Mouse (Mus musculus) limb, embryonic 15.5 days (tissue): ENCODE measurements around the gene Gm20388. TPM values are rescaled to one million over a fixed set of nuclear protein-coding genes. Genes with fewer than 3 reads are reported as not detected.

Source experiments
- ATAC-seq: fragments of 200-750 bp; cut with Nextera tagmentation; 2 replicates; pipeline ENCODE4 v1.8.0; 2017; ENCODE audit warnings: low read depth, moderate TSS enrichment; ENCODE audit not compliant: insufficient number of reproducible peaks, low FRiP score, low TSS enrichment
- H3K27ac ChIP-seq: fragments of 300-500 bp; sonication (generic); 2 replicates; pipeline ENCODE4 v1.5.1; 2015; ENCODE audit warnings: moderate library complexity, mild to moderate bottlenecking, inconsistent platforms
- H3K27me3 ChIP-seq: fragments of 300-500 bp; sonication (generic); 2 replicates; pipeline ENCODE4 v1.6.1; 2015; ENCODE audit warnings: inconsistent platforms
- H3K36me3 ChIP-seq: fragments of 300-500 bp; sonication (generic); 2 replicates; pipeline ENCODE4 v1.6.1; 2015; ENCODE audit warnings: inconsistent platforms
- H3K4me1 ChIP-seq: fragments of 300-500 bp; sonication (generic); 2 replicates; pipeline ENCODE4 v1.6.1; 2015; ENCODE audit warnings: inconsistent platforms
- H3K4me2 ChIP-seq: fragments of 300-500 bp; sonication (generic); 2 replicates; pipeline ENCODE4 v1.6.1; 2015; ENCODE audit warnings: mild to moderate bottlenecking, inconsistent platforms
- H3K4me3 ChIP-seq: fragments of 300-500 bp; sonication (generic); 2 replicates; pipeline ENCODE4 v1.5.1; 2015; ENCODE audit warnings: mild to moderate bottlenecking, inconsistent platforms
- H3K9ac ChIP-seq: fragments of 300-500 bp; sonication (generic); 2 replicates; pipeline ENCODE4 v1.6.1; 2015; ENCODE audit warnings: inconsistent platforms
- H3K9me3 ChIP-seq: fragments of 300-500 bp; sonication (generic); 2 replicates; pipeline ENCODE4 v1.6.1; 2016; ENCODE audit warnings: inconsistent platforms
- WGBS: fragments of 180-500 bp; shearing (Covaris S2); methylation state at CpG from one replicate; pipeline ENCODE4 v1.1.7; 2015; 5-methylcytosine and 5-hydroxymethylcytosine counted together
- polyA plus RNA-seq: library from polyadenylated mRNA; unstranded; fragments of >200 nt; fragmentation: Nextera tagmentation; extraction: Ambion mirVana; gene quantifications from 2 replicates; pipeline ENCODE4 v1.2.1, GENCODE M21; 2015

Gm20388 gene
- polyA plus RNA-seq, 1 experiment from 2014 or later, result 4.9 TPM

DNA sequence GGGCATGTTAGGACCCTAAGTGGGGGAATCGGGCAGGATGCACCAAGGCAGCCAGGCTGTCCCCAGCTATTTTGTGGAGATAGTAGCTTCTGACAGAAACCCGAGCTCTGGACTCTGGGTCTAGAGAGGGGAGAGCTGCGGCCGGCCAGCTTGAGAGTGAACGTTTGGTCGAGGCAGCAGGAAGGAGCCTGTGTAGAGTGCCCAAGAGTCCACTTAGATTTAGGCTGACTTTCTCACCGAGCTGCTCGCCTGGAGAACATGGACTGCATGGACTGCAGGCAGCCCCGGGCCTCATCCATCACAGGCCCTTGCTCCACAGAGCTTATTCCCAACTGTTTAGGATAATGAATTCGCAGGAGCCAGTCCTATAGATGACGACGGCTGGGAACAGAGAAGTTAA lies 639.8 kb downstream of the Gm20388 start:
- Histone ChIP-seq H3K9ac (no peak overlapping the region), H3K4me1 (peaks cover 62% of the 10 kb centered on the region), H3K4me2 (no peak overlapping the region), H3K27me3 (no peaks in the 10 kb centered on the region), H3K9me3 (no peaks in the 10 kb centered on the region), H3K4me3 (no peak overlapping the region), H3K27ac (no peak overlapping the region), H3K36me3 (peaks cover 4% of the 10 kb centered on the region)
- no peak for ATAC-seq
- 30% methylated on average over 12 of the region's 12 CpGs for WGBS

DNA sequence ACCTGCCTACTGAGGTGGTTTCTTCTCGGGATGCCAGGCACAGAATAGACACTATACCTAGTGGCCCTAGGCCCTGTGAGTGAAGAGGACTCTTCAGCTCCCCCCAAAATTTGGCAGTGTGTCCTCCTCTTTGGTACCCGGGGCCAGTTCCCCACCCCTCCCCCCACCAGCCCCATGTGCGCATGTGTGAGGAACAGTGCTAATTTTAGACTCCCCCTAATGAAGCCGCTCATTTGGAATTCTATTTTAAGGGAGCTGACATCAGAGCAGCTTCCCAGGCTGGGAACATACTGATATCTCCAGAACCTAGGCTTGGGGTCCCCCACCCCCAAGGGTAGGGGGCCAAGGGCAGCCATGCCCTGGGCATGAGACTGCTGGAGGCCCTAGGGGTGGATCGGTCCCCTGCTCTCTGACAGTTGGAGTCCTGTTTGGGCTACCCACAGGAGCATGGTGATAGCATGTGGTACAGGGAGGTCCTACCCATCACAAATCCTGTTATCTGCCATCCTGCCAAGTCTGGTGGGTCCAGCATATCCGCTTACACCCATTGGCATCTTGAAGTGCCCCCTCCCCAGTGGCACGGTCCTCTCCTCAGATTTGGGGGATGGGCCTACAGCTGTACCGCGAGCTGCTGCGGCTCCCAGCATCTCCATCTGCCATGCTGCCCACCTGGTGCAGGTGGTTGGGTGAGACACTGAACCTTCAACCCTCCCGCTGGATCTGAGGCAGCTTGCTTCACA lies 640.5 kb downstream of the Gm20388 start:
- Histone ChIP-seq H3K4me3 (no peak overlapping the region), H3K4me1 (peaks cover 64% of the 10 kb centered on the region), H3K9ac (no peak overlapping the region), H3K9me3 (no peaks in the 10 kb centered on the region), H3K36me3 (peaks cover 4% of the 10 kb centered on the region), H3K27me3 (no peaks in the 10 kb centered on the region), H3K27ac (no peak overlapping the region), H3K4me2 (no peak overlapping the region)
- no peak for ATAC-seq
- WGBS, result 70% methylated on average over 11 of the region's 11 CpGs

DNA sequence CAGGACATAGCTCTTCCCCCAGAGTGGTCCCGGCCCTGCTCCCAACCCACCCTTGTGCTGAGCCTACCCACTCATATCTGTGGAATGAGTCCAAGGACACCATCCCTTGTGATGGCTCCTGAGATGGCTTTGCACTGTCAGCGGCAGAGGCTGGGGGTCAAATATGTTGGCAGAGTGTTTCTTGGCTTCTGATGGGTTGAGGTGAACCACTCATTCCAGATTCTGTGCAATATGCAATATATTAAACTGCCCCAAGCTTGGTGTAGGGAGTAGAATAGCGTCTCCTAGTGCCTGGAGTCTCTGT lies 641.0 kb downstream of the Gm20388 start:
- Histone ChIP-seq H3K27me3 (no peaks in the 10 kb centered on the region), H3K27ac (no peak overlapping the region), H3K9ac (no peak overlapping the region), H3K36me3 (peaks cover 4% of the 10 kb centered on the region), H3K9me3 (no peaks in the 10 kb centered on the region), H3K4me2 (no peak overlapping the region), H3K4me3 (no peak overlapping the region), H3K4me1 (peaks cover 64% of the 10 kb centered on the region)
- no peak for ATAC-seq
- 92% methylated on average over 3 of the region's 3 CpGs for WGBS

DNA sequence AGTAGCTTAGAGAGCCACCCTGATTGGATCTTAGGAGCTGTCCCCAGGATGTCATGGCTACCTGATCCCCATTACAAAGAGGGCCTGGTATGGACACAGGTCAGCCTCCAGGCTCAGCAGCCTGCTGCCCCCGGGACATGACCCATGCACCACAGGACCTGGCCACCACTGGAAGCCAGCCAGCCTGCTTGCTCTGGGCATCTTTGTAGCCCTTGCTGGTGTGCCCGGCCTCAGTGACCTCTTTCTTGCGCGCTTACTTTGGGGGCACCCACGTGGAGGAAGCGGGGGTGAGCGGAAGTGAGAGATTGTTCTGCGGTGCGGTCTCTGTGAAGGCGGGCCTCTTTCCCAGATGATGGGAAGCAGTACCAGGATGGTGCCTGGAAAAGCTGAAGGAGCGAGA lies 641.9 kb downstream of the Gm20388 start:
- WGBS, result 88% methylated on average over 11 of the region's 11 CpGs
- Histone ChIP-seq H3K4me3 (no peak overlapping the region), H3K27ac (no peak overlapping the region), H3K4me2 (no peak overlapping the region), H3K27me3 (no peaks in the 10 kb centered on the region), H3K9me3 (no peaks in the 10 kb centered on the region), H3K4me1 (peaks cover 64% of the 10 kb centered on the region), H3K36me3 (peaks cover 4% of the 10 kb centered on the region), H3K9ac (no peak overlapping the region)
- ATAC-seq, result no peak

DNA sequence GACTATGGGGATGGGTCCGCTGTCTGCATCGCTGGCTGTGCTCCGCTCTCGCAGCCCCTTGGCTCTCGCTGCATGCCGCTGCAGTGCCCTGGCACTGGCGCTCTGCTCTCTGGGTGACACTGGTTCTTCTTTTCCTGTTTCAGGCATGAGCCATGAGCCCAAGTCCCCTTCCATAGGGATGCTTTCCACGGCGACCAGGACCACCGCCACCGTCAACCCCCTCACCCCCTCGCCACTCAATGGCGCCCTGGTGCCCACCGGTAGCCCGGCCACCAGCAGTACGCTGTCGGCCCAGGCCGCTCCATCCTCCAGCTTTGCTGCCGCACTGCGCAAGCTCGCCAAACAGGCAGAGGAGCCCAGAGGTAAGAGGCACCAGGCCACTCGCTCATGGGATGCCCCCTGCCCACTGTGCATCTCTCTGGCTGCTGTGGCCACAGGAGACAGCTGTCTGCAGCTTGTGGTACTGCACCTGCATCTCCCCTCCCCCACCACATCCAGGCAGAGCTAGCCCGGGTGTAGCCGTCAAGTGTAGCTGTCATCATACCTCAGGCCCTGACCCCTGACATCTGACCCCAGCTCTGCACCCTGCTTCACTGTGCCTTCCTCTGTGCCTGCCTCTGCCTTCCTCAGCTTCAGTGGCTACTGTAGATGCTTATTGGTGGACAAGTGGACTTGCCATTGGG lies 642.9 kb downstream of the Gm20388 start:
- Histone ChIP-seq H3K9ac (no peak overlapping the region), H3K27me3 (no peaks in the 10 kb centered on the region), H3K9me3 (no peaks in the 10 kb centered on the region), H3K27ac (no peak overlapping the region), H3K36me3 (peaks cover 4% of the 10 kb centered on the region), H3K4me2 (no peak overlapping the region), H3K4me1 (peaks cover 63% of the 10 kb centered on the region), H3K4me3 (no peak overlapping the region)
- WGBS, result 90% methylated on average over 24 of the region's 24 CpGs
- ATAC-seq, result no peak

DNA sequence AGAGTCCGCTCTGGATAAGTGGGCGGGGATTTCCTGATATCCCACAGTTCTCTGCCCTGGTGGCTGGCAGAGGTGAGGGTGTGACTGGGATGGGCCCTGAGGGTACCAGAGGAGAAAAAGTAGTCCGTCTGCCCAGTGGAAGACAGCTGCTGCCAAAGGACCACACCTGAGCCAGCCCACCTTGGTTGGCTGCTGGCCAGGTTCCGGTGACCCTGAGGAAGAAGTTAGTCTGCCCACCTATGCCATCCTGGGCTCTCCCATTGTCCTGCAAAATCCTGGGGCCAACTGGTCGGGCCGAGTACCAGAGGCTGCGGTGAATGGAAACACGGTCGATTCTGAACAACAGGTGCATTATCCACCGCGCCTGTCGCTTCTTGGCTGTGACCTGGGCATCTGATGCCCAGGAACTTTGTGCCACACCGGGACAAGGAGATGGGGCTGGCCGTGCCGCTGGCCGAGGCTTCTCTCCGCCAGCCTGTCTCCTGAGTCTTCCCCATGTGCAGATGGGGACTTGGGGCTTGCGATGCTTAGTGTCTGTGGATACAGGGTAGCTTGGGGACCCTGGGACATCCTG lies 643.9 kb downstream of the Gm20388 start:
- 90% methylated on average over 18 of the region's 18 CpGs for WGBS

DNA sequence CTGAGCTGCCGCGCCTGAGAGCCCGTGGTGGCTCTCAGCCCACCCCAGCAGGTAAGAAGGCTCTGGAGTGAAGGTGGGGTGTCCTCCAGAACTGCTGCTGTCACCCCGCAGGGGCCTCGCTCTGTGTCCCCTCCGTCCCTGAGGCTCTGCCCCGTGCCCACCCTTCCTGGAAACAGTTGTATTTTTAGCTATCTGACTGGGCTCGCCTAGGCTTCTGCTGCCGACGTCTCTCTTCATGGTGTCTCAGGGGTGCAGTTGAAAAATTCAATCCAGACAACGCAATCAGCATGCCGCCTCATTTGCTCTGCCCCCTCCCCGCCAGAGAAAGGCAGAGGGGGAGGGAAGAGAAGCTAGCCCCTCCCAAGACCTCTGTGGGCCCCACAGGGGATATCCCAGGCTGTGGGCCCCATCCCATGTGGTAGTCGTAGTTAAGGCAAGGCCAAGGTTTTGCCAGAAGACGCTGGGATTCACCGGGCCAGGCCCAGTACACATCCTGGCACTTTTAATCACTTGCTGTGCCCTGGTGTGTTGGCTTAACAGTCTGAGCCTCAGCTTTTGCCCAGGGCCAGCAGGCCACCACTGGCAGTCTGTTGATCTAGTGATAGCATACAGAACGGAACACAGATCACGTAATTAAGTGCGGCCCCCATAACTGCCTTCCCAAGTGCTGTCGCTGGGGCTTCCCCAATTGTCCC lies 645.7 kb downstream of the Gm20388 start:
- ATAC-seq, result no peak
- peaks cover 4% of the 10 kb centered on the region for H3K36me3 ChIP-seq
- peak overlapping the region; percentile 58 for H3K27ac ChIP-seq
- H3K9ac ChIP-seq, result no peak overlapping the region
- no peak overlapping the region for H3K4me2 ChIP-seq
- H3K4me1 ChIP-seq, result peaks cover 55% of the 10 kb centered on the region
- H3K4me3 ChIP-seq, result no peak overlapping the region
- H3K27me3 ChIP-seq, result no peaks in the 10 kb centered on the region
- no peaks in the 10 kb centered on the region for H3K9me3 ChIP-seq
- WGBS, result 43% methylated on average over 20 of the region's 20 CpGs

More for the DNA sequence above, 643.9 kb downstream of the Gm20388 start:
- no peak overlapping the region for H3K9ac ChIP-seq
- ATAC-seq, result no peak
- peaks cover 63% of the 10 kb centered on the region for H3K4me1 ChIP-seq
- H3K9me3 ChIP-seq, result no peaks in the 10 kb centered on the region
- H3K27ac ChIP-seq, result no peak overlapping the region
- H3K27me3 ChIP-seq, result no peaks in the 10 kb centered on the region
- no peak overlapping the region for H3K4me3 ChIP-seq
- peaks cover 4% of the 10 kb centered on the region for H3K36me3 ChIP-seq
- no peak overlapping the region for H3K4me2 ChIP-seq

DNA sequence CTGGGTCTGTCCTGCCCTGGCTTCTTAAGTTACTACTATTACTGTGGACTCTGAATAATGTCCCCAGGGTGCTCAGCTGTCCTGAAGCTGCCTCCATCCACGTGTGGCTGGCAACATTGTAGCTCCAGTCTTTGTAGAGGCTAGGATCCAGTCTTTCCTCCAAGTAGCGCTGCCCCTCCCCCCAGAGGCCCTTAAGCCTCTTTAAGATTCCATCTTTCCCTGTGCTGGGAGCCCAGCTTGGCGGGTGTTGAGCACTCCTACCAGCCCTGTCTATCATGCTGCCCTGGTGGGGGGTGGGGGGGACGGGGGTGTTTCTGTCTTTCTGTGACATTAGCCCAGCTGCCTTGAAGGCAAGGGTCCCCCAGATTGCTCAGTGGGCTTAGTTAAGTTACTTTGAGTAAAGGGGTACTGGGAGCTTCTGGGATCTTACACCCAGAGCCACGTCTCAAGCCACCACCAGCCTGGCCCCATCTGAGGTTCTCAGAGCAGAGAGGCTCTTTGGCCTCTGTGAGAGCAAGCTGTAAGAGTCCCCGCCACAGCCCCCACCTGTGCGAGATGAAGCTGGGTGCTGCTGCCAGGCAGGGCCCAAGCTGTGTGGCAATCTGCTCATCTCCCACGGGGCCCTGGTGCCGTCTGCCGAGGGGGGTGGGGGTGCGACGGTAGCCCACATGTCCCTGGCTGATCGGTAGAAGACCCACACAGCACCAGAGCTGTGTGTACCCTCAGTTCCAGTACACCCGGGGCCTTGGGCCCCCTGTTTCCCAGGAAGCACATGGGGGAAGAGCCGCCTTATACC lies 646.7 kb downstream of the Gm20388 start:
- H3K27ac ChIP-seq, result no peak overlapping the region
- no peak for ATAC-seq
- no peak overlapping the region for H3K4me3 ChIP-seq
- no peak overlapping the region for H3K4me2 ChIP-seq
- no peak overlapping the region for H3K9ac ChIP-seq
- H3K27me3 ChIP-seq, result no peaks in the 10 kb centered on the region
- peaks cover 60% of the 10 kb centered on the region for H3K4me1 ChIP-seq
- H3K9me3 ChIP-seq, result no peaks in the 10 kb centered on the region
- 62% methylated on average over 15 of the region's 15 CpGs for WGBS
- H3K36me3 ChIP-seq, result peaks cover 4% of the 10 kb centered on the region

DNA sequence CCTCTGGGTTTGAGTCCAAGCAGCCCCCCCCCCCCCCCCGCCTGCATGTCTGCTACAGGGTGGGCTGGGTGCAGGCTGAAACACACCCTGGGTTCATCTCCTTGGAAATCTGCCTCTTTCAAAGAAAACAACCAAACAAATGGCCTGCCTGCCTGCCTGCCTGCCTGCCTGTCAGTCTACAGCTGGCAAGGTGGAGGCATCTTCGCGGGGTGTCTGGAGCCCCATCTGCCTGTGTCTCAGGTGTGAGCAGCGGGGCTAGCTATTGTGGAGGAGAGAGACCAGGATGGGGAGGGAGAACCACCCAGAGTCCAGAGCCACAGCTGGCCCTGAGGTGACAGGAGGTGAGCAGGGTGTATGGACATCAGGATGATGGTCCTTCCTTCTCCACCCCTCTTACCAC lies 647.5 kb downstream of the Gm20388 start:
- H3K36me3 ChIP-seq, result peaks cover 4% of the 10 kb centered on the region
- H3K4me3 ChIP-seq, result no peak overlapping the region
- WGBS, result 64% methylated on average over 3 of the region's 4 CpGs
- H3K27ac ChIP-seq, result no peak overlapping the region
- peaks cover 66% of the 10 kb centered on the region for H3K4me1 ChIP-seq
- no peaks in the 10 kb centered on the region for H3K27me3 ChIP-seq
- no peak for ATAC-seq
- H3K9me3 ChIP-seq, result no peaks in the 10 kb centered on the region
- no peak overlapping the region for H3K9ac ChIP-seq
- no peak overlapping the region for H3K4me2 ChIP-seq

DNA sequence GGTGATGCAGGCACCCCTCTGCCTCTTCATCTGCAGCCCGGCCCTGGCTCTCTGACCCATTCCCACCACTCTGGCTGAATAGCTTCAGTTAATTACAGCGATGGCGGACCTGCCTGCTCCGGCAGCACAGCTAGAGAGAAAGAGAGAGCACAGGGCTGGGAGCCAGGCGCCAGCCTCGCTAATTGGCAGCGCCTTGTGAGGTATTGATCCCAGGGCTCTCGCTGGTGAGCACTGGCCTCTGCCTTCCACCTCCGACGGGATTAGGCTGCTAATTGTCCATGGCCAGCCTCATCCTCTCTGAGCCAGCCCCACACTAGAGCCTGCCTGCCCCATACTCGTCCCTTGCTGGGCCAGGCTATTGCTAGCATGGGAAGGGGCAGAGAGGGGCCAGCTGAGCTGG lies 649.0 kb downstream of the Gm20388 start:
- Histone ChIP-seq H3K4me3 (no peak overlapping the region), H3K27ac (no peak overlapping the region), H3K9me3 (no peaks in the 10 kb centered on the region), H3K4me1 (peaks cover 81% of the 10 kb centered on the region), H3K36me3 (peaks cover 1% of the 10 kb centered on the region), H3K27me3 (no peaks in the 10 kb centered on the region), H3K9ac (no peak overlapping the region), H3K4me2 (no peak overlapping the region)
- WGBS, result 27% methylated on average over 11 of the region's 11 CpGs
- no peak for ATAC-seq

DNA sequence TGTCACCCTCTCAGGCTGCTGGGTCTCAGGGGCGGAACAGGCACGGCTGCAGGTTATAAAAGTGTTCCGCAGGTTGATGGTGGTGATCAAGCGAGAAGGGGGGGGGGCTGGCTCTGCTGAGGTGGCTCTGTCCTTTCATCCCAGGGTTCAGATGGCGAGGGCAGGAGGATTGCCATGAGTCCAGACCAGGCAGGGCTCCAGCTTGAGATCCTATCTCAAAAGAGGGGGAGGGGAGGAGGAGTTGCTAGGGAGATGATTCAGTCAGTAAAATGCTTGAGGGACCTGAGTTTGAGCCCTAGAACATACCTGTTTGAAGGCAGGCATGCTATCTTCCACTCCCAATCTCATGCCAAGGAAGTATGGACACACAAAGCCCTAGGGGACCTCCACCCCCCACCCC lies 649.9 kb downstream of the Gm20388 start:
- Histone ChIP-seq H3K4me1 (peaks cover 88% of the 10 kb centered on the region), H3K27me3 (no peaks in the 10 kb centered on the region), H3K9ac (no peak overlapping the region), H3K4me2 (no peak overlapping the region), H3K9me3 (no peaks in the 10 kb centered on the region), H3K36me3 (no peaks in the 10 kb centered on the region), H3K4me3 (no peak overlapping the region), H3K27ac (no peak overlapping the region)
- no peak for ATAC-seq
- 75% methylated on average over 5 of the region's 5 CpGs for WGBS
